Mouse (Mus musculus) T-cell, adult 2 months (primary cell): ENCODE data around the gene Gnb1l.

Source experiments
- DNase-seq: peaks from one replicate; pipeline ENCODE4 v3.0.0; 2022; ENCODE audit warnings: low spot score

The Gnb1l gene

DNA sequence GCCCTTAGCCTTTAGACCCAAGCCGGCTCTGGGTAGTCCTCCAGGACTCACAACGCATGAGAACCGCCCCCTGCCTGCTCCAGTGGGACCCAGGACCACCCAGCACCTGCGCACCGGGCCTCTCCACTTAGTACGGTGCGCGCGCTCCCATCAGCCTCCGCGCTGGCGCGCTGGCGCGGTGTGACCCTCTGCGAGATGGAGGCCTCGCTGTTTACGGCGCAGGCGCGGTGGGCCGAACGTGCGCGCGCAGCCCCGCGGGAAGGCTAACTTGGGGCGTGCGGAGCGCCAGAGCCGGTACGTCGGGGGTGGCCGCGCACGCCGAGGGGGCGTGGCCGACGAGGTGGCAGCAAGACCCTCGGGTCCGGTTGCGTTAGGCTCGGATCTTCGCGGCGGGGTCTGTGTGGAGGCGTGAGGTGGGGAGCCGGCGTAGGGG lies at the start of gene Gnb1l, which contains the start of gene Rtl10:
Gnb1l (plus strand) TSS at position 156 of the 433 bp plus-strand sequence.
Rtl10 (plus strand) TSS at position 344 of the 433 bp plus-strand sequence.
- peak; percentile 93 for DNase-seq

- no peak for DNase-seq
These were observed 49.5 kb upstream of the Gnb1l start for GRCm38 (mm10) chr16:18449005-18449404.

DNA sequence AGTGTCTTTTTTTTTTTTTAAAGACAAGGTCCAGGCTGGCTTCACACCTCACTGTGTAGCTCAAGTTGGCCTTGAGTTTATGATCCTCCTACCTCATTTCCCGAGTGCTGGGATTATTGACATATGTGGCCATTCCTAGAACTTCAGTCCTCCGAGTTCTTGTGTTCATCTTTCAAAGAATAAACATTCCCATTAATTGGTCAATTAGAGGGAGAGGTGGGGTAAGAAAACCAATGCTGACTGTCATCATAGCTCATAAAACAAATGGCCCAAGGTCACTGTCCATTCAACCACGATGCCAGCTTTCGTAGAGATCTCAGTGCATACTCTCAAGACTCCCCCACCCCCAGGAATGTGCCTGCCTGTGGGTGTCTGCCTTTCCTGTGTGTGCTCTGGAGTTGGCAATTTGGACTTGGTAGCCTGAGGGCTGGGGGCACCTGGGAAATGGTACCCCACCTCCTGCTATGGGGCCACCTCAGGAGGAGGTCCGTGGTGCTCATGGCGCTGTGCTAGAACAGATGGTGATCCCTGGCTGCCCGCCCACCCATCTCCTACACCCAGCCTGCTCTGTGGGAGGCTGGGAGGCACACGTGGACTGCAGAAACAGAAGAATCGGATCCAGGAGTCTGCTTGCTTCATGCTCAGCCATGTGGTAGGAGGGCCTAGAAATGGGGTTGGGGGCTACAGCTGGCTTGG lies 46.9 kb upstream of the Gnb1l start:
- no peak for DNase-seq

GRCm38 (mm10) chr16:18452361-18452862 lies 46.1 kb upstream of the Gnb1l start:
- DNase-seq = no peak

DNA sequence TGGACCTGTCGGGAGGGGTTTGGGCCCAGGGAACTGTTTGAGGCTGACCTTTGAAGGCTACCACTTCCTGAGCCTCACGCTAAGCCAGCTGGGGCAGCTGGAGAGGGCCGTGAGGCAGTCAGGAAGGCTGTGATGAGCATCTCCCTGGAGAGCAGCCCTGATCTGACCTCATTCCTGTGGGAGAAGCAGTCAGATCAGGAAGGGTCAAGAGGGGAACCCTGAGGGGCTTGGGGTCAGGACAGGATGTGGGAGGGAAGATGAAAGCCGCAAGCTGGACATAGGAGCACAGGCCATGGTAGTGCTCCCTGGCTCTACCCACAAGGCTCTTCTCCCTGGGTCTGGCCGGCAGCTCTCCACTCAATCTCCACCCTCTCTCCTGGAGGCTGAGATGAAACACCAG lies 44.7 kb upstream of the Gnb1l start:
- DNase-seq = no peak

- DNase-seq = no peak
These were observed 43.1 kb upstream of the Gnb1l start for GRCm38 (mm10) chr16:18455407-18455806.

DNA sequence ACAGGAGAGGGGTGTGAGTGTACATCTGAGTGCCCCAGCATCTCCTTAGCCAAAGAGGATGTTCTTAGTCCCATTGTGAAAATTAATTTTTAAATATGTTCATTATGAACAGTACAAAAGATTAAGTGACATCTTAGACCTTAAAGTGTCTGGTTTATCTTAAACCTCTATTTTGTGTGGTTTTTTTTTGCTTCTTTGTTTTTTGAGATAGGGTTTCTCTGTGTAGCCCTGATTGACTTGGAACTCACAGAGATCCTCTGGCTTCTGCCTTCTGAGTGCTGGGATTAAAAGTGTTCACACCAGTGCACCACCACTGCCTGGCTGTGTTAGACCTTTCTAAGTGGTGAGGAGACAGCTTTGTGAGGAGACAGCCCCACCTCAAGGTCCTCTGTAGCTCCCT lies 39.9 kb upstream of the Gnb1l start:
- no peak for DNase-seq

DNA sequence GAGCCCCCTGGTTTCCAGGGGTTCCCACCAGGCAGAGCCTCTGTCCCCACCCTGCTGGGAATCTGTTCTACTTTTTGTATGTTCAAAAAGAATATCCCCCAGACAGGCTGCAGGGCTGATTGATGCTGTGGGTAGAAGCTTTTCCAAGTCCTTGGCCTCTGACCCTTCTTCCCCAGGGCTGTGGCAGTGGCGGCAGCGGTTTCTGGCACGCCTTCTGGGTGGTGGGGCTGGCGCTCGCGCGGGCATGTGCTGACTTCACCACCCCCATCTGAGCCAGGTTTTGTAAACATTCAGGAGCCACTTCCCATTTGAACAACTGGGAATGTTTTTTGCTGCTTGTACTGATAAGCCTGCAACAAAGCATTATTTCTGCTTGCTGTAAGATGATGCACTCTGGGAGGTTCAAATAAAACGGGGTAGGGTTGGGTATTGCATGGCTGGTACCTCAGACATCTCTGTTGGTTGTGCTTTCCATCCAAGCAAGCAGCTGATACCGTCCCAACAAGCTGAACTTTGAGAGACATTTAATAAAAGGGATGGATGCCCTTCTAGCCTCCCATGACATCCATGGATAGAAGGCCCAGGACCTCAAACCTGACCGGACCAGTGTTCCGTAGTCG lies 39.1 kb upstream of the Gnb1l start:
- no peak for DNase-seq

GRCm38 (mm10) chr16:18459955-18460370 lies 38.5 kb upstream of the Gnb1l start:
- DNase-seq = peak; percentile 66

DNA sequence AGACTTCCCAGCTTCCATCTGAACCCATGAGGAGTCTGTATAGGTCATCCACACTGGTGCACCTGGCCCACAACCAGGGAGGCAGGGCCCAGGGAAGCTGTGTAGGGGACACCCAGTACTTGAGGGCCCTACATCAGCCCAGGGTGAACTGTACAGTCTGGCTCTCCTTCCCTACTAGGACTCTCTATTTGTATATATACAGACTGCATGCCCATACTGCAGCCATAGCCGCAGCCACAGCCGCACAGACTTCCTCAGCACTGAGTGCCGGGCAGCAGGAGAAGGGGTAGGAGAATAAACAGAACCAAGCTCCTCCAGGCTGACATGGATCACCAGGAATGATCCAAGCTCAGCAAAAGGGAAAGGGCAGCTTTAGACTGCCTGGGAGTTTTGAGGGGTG lies 37.7 kb upstream of the Gnb1l start:
- no peak for DNase-seq

DNA sequence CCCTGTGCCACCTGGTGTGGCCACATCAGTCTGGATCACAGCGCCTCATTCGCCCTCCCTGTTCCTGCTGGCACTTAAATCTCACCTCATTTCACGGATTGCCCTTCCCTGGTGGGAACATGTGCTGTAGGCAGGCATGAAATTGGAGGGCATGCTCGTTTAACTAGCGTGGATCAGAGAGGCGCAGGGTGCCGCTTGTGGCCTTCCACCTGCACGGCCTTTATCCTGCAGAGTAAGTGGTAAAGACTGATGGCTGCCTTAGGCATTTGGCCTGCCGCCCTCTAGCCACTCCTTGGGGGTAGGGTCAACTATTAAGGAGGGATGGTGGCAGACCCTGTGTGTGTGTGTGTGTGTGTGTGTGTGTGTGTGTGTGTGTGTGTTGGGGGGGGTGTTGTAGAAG lies 36.5 kb upstream of the Gnb1l start:
- no peak for DNase-seq

DNA sequence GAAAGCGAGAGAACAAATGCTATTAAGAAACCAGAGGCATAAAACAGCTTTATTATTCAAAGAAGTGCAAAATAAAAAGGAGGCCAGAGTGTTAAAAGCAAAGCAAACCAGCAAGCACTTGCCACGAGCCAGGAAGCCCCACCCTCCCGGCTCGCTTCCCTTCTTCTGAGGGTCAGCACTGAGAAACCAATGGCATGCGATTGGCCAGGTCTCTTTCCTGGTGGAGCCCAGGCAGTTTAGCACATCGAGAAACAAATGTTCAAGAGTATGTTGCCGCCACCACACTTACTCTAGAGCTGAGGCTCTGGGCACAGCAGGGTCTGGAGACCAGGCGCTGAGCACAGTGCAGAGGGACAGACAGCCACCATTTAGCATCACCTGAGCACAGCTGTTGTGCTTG lies 35.9 kb upstream of the Gnb1l start:
- DNase-seq = no peak

DNA sequence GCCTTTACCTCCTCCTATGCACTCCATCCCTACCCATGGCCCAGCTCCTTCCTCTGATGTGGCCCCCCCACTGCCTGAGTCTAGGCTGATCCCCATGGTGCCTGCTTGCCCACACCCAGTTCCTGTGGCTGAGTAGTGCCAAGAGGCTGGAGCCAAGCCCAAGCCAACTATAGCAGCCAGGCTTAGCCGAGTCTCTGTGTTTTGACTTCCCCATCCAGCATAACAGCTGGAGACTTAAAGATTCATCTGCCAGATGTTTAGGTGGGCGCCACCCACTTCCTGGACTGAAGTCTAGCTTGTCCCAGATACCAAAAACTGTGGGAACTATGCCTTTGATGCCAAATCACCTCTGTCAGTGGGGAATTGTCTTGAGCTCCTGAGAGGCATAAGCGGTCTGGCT lies 34.2 kb upstream of the Gnb1l start:
- no peak for DNase-seq

DNA sequence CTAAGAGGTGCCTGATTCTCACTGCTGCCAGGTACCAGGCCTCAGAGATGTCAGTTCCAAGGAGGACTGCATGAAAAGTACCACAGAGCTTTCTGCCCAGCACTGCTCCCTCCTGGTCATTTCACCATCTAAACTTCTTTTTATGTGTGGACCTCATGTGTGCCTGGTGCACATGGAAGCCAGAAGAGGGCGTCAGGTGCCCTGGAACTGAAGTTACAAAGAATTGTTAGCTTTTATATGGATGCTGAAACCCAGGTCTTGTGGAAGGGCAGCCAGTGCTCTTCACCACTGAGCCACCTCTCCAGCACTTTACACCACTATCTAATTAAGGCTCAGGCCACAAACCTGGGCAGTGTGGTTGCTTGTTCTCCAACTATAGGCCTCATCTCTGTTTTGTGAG lies 27.7 kb upstream of the Gnb1l start:
- DNase-seq = no peak

DNA sequence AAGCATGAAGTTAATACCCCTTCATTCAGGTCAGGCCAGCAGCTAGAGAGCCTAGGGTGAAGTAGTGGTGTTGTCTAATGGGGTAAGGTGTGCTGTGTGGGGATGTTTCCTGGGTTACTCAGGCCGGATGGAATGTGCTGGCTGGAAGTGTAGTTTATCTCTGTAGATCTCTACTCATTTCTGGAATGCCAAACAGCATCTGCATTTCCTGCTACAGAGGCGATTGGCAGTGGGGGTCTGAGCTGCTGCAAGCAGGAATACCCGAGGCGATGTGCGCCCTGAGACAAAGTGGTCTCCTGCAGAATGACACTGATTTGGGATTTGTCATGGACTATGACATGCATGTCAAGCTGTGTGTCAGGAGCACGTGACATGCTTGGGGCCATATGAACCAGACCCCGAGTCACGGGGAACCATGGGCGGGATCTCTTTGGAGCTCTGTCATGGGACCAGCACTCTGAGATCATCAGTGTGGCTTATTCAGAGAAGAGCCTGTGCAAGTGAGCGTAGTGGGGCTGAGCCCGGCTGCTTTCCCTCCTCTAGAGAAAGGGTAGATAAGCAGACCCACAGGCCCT lies 27.0 kb upstream of the Gnb1l start:
- DNase-seq = no peak

- no peak for DNase-seq
These were observed 26.5 kb upstream of the Gnb1l start for GRCm38 (mm10) chr16:18471976-18472375.

DNA sequence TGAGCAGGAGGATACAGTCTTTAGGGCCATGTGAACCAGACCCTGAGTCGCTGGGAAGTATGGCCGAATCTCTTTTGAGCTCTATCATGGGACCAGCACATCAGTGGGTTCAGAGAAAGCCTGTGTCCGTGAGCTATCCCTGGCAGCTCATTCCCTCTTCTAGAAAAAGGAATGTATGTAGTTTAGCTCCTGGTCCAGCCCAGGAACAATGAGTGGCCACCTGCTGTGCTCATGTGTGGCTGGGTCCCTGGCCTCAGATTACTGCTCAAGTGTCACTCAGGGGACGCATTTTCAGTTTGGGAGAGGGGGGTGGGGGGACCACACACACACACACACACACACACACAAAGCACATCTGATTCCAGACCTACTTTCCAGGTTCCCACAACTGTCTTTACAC lies 26.1 kb upstream of the Gnb1l start:
- DNase-seq = no peak

GRCm38 (mm10) chr16:18472976-18473375 lies 25.5 kb upstream of the Gnb1l start:
- no peak for DNase-seq

- no peak for DNase-seq
These were observed 24.5 kb upstream of the Gnb1l start for GRCm38 (mm10) chr16:18474021-18474420.

GRCm38 (mm10) chr16:18477996-18478395 lies 20.5 kb upstream of the Gnb1l start:
- no peak for DNase-seq

DNA sequence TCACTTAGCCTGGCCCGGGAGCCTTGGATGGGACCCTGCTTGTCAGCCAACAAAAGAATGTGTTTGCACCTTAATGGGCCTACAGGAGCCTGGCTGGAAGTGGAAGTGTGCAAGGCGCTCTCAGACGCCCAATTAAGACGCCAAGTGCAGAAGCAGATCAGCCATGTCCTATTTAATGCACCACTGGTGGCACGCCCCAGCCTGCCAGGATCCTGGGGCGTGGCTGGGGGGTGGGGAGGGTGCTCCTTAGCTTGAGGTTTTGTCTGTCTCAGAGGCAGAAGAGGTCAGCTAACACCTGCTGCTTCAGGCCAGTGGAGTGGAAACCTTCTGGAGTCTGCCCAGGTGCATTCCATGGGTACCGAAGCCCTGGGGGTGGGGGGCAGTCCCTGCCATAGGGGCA lies 18.8 kb upstream of the Gnb1l start:
- no peak for DNase-seq

DNA sequence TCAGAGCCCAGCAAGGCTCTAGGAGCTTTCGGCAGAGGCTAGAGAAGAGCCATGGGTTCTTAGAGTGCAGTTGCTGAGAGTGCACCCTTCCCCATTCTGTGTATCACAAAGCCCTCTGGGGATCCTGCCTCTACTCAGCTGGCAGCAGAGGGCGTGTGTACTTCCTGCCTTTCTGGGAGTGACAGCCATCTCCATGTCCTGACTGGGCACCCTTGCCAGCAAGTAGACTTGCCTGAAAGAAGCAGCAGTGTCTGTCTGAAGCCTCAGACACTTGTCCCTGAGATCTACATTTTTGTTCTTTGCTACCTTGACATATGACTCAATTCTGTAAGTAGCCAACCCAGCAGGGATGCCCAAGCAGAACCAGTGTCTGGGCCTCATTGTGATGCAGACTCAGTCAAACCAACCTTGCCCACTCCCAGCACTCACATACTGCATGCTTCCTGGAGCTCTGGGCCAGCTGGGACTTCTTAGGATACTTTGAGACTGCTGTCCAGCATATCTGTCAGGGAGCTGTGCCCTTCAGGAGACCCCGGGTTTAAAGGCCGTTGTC lies 17.5 kb upstream of the Gnb1l start:
- DNase-seq = no peak

DNA sequence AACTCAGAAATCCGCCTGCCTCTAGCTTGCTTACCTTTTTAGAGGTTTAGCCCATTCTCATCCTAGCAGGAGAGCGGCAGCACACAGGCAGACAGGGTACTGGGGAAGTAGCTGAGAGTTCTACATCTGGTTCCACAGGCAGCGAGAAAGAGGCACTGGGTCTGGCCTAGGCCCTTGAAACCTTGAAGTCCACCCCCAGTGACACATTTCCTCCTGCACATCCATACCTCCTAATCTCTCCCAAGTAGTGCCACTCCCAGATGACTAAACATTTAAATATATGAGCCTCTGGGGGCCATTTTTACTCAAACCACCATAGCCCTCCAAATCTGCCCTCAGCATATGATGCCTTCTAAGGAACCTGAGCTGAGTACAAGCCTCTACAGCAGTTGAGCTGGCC lies 16.1 kb upstream of the Gnb1l start:
- no peak for DNase-seq
